Mouse (Mus musculus) gonadal fat pad, adult 2 months (tissue): ENCODE data around the gene Alox12. TPM values are rescaled to one million over a fixed set of nuclear protein-coding genes. Genes with fewer than 3 reads are reported as not detected.

ENCODE experiments used
- DNase-seq: peaks from one replicate; pipeline ENCODE4 v3.0.0-alpha.2; 2012; ENCODE audit warnings: low read depth
- polyA plus RNA-seq: library from polyadenylated mRNA; depleted of rRNA; stranded (reverse); fragments of >200 nt; gene quantifications from 2 replicates; pipeline ENCODE4 v1.2.3, GENCODE M21; 2012; rRNA removed

The Alox12 gene
- 26.5 and 31.6 TPM in 2 replicates for polyA plus RNA-seq

DNA sequence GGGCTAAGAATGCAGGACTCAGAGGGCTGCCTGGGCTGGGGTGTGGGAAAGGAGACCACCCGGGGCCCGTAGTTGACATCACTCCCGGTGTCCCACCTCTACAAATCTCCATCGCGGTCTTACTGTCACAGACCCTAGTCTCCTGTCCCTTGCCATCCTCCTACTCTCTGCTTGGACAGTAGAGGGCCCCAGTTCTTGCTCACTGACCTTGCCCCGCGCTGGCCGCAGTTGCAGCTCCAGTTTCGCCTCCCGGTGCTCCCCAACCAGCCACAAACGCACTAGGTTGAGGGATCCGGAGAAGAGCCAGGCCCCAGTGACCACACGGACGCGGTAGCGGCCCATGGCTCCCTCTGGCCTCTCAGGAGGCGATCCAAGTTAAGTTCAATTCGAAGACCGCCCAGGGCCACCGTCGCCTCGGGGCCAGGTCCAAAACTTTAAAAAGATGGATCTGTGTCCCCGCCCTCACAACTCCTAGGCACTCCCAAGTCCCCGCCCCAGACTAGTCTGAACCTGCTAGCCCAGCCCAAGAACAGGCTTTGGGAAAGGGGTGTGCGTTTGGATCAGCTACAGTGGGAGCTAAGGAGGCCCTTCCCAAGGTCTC, at the start of gene Alox12:
TSS of gene Alox12 (minus strand) at position 423 of the 601 bp plus-strand sequence.
- no peak for DNase-seq

DNA sequence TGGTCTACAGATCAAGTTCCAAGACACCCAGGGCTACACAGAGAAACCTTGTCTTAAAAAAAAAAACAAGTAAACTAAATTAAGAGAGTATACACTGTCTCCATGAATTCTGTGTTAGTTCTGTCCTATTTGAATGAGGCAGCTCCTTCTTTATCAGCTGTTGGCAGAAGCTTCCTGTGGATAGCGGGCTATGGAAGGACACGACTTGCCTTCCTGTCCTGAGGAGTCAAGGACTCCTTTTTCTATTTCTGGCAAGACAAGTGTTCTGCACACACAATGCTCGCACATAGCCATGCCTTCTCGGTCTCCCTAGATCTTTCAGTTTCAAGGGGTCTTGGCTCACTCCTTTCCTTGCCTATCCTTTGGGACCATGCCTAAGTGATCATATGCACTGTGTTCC, 47.1 kb upstream of the Alox12 start:
- no peak for DNase-seq

DNA sequence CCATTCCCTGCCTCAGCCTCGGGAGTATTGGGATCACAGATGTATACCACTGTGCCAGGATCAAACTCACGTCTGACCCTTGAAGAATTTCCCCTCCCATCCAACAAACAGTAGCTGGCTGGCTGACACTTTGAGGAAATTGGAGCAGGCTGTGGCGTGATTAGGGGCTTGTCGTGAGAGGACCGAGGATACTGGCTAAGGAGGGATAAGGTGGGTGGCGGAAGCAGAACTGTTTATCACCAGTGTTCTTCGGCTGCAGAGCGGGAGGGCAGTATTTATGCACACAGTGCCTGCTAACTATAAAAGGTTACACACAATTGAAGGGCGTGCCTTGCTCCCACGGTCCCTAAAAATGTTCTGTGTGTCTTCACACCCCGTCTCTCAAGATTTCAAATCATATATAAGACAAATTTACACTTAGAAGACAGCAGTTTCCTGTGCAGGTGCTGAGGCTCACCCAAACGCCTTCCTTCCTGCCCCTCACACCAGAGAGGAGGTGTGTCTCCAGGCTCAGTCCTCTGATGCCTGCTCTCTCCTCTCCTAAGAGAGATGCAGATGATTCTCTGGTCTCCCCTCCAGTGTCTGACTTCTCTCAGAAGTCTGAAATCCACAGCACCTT, 42.8 kb upstream of the Alox12 start:
- no peak for DNase-seq

DNA sequence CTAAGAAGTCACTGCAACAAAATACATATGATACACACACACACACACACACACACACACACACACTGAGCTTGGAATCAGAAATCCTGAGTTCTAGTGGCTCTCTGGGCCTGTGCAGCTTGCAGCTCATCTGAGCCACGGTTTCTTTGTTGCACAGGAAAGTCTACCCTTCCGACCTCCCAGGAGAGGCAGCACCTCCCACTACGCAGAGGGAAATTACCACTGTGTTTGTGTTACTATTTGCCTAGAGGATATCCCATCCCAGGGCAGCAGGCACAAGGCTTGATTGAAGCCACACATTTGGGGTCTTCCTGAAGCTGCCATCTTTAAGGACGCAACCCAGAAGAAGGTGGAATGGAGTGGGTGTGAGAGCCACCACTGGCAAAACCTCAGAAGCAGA, 42.3 kb upstream of the Alox12 start:
- DNase-seq: no peak

DNA sequence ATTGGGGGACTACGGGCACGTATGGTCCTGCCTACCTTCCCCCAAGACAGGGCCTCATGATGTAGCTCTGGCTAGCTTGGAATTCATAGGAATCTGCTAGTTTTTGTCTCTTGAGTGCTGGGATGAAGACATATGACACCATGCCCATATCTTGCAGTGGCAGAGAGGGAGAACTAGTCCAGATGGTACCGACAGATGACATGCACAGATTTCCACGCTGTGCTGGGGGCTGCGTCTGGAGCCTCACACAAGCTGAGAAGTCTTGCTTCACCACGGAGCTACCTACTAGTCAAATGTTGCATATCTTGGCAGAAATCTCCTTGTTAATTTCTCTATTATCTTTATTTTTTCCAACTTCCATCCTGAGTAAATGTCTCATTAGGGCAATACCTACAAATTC, 38.7 kb upstream of the Alox12 start:
- DNase-seq: no peak

DNA sequence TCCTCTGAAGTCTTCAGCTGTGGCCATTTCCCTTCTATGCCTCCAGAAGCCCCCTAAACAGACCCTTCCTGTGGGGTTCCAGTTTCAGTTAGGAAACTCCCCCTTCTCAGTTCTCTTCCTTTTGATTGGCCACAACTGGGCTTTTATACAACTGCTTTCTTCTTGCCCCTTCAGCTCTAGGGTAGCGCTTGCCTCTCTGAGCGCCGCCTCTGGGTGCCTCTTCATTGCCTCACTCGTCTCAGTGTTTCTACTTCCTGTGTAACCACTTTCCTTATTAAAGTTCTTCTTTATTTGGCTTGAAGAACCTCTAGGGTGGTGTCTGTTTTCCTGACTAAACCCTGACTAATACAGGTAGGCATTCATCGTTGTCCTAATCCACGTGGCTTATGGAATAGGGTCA, 36.1 kb upstream of the Alox12 start:
- DNase-seq: no peak

DNA sequence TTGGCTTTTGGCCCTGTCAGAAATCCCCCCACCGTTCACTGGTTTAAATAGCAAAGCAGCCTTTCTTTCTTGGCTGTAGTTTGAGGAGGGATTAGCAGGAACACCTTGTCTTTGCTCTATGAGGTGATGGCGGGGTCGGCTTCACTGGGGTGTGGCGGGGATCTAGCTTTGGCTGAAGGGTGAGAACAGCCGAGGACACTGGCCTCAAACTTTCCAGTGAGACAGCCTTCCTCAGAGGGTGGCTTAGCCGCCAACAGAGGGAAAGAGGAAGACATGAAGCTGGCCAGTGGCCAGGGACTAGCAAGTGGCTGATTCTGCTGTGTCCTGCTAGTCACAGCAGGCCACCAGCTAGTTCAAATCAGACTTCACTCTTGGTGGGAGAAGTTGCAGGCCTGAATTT, 34.1 kb upstream of the Alox12 start:
- DNase-seq: no peak

DNA sequence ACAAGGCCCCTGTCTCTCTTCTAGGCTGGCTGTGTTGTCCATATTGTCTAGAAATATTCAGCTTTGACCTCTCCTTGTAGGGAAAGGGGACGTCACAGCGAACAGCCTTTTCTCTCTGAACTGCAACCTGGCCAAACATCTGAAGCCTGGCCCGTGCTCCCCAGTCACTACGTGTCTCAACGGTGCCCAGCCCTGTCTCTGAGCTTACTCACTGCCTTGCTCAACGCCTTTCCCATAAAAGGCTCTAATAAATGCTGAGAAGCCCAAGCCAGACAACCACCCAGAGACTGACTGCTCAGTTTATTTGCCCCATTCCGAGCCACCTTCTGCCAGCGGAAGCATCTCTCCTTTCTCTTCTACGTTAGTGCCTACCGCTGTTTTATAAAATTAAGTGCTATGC, 32.9 kb upstream of the Alox12 start:
- no peak for DNase-seq

DNA sequence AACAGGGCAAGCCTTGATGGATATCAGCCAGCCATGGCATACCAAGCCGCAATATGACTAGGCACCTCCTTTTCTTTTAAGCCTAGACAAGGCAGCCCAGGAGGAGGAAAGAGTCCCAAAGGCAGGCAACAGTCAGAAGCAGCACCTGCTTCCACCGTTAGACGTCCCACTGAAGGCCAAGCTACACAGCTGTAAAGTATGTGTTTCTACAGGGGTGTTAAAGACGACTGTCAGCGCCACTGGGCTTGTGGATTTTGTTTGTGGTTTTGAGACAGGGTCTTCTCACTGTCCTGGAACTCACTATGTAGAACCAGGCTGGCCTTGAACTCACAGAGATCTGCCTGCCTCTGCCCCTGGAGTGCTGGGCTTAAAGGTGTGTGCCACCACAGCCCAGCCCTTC, 30.5 kb upstream of the Alox12 start:
- no peak for DNase-seq

DNA sequence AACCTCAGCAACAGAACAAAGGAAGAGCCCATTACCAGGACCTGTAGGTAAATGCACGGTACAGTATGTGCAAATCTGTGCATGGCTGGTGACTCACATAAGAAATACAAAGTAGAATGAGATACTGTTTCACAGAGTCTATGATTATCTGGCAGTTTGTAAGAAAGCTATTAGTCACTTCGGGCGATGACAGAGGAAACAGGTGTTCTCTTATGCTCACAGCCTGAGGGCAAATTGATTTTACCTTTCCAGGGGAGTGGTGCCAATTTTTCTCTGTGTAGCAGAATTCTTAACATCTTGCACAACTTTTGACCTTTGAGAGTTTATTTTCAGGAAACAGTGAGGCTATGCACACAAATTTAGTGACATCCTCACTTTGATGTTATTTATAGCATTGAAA, 29.6 kb upstream of the Alox12 start:
- DNase-seq: no peak

DNA sequence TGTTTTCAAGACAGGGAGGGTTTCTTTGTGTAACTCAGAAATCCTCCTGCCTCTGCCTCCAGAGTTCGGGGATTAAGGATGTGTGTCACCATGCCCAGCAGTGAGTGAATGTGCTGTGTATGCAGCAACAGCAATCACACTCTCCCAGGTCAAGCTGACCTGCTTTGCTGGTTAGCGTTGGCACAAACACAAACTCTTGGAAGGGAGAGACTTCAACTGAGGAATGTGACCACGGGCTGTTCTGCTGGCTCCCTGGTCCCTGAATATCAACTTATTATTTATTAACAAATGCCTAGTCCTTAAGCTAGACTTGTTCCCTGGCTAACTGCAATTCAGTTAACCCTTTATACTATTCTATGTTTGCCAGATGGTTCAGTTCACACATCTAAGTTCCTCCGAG, 28.5 kb upstream of the Alox12 start:
- no peak for DNase-seq

DNA sequence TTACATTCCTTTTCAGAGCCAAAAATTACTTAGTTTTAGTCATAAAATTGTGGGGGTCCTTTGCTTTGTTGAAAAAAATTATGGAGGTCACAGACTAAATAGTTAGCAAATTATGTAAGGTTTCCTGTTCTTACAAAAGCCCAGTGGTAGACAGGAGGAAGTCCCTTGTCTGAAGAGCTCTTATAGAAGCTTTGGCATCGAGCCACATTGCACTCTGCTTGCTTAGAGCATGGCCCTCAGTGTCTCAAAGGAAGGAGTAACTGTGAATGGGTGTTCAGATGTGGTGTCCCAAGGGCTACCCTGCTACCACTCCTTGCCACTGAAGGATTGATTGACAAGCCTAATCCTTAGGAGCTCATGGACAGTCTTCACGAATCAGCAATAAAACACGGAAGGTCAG, 25.3 kb upstream of the Alox12 start:
- no peak for DNase-seq

DNA sequence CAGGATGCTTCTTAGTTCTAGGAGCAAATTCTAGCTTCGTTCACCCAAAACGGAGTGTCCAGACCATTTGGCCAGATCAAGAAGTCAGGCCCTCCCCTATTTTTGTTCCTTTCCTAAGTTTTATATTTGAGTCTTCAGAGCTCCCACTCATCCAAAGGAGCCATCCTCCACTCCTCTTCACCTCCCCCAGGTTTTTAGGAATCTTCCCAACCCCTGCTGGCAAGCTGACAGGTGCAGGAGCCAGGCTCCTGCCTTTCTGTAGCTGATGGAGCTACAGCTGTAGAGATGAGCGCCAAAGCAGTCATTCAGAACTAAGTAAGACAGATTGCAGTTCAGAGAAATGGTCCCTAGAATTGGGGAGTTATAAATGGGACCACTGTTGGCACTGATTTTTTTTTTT, 23.8 kb upstream of the Alox12 start:
- no peak for DNase-seq

DNA sequence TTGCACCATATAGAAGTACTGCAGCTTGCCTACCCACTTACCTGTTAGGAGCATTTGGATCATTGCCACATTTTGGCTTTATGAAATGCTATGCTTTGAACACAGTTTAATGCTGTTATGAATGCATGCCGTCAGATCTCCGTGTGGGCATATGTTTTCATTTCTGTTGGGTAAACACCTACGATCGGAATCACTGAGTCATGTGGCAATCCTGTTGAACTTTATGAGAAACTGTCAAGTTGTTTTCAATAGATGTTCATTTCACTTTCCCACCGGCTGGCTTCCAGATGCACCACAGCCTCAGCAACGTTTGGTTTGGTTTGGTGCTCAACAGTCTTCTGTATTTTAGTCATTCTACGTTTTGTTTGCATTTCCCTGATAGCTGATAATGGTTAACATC, 16.5 kb upstream of the Alox12 start:
- no peak for DNase-seq

DNA sequence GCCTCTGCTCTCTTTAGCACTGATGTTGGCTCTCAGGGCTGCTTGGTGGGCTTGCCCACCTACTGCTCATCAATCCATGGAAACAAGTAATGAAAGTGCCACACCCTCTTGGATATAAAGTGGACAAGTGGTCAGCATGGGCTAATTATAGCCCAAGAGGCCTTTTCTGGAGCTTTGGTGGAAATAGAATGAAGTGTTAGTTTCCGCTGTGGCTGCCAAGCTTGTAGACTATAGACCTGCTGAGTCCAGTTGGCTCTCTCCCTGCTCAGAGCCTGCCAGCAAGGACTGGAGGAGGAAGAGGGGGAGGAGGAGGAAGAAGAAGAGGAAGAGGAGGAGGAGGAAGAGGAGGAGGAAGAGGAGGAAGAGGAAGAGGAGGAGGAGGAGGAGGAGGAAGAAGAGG, 11.3 kb upstream of the Alox12 start:
- DNase-seq: no peak

DNA sequence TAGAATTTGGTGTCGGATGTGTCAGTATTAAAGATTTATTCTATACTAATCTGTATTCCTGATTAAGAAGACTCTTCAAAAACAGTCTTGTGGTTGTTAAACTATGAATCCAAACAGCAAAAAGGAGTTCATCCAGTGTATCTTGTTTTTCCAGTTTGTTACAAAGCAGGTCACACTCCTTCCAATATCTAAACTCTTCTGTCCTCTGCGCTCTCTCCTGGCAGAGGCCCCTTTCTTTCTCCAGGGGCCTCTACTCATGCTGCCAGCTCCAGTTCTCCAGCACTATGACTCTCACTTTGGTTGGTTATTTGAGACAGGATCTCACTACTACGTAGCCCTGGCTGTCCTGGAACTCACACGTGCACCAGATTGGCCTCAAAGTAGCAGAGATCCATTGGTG, 10.7 kb upstream of the Alox12 start:
- no peak for DNase-seq

DNA sequence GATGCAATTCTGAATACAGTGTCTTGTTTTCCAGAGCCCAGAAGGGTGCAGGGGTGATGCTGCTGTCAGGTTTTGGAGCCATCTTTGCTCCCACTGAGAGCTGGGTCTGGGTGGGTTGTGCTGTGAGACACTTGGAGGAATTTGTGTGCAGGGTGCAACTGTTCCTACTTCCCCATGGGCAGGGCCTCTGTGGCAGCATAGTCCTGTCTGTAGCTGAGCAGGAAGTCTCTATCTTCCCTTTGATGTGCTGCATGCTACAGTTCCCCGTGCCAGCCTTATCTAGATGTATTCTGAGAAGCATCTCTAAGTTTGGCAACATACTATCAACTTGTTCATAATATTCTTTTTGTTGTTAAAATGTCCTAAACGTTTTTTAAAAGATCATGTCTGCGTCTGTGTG, 10.1 kb upstream of the Alox12 start:
- no peak for DNase-seq

DNA sequence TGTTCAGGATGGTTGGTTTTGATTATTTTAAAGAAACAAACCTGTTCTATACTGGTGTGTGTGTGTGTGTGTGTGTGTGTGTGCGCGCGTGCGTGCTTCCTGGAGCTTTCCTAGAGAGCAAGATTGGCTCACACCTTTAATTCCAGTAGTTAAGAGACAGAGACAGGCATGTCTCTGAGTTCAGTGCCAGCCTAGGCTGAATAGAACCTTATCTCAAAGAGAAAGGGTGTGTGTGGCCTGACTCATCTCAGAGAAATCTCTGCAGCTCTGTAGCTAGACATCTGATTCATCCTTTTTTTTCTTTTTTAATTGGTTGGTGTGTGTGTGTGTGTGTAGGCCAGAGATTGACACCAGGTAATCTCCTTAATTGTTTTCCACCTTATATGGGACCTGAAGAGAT, 3.9 kb upstream of the Alox12 start:
- no peak for DNase-seq

DNA sequence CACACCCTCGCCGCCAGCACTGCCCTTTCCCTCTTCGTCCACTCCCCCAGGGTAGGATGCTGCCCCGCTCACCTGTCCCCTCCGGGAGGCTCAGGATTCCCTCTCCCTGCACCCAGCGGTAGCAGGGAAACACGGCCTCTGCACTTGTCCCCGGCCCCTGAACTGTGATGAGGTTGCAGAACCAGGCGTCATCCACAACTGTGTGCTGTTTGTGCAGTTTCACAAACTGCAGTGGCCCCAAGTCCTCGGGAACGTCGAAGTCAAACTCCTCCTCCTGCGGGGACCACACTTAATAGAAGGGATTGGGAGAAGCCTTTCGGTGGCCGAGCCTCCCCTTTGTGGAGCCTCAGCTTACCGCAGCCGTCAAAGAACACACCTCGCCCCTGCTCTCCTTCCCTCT, 816 bp downstream of the Alox12 start:
- no peak for DNase-seq

DNA sequence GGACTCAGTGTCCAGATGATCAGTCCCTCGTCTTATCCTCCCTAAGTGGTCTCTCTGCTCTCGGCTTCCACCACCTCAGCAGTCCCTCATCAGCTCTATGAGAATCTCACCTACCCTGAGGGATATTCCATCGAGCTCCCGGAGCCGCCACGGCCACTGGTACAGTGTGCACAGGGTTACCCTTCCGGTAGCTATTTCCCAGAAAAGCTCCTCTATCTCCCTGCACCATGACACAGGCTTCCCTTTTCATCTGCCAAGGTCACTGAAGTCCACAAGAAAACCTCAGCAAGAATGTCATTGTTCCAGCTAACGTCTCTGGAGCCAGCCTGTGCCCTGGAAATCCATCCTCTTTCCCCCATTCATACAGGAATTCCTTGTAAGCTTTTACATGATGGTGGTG, 3.3 kb downstream of the Alox12 start:
- DNase-seq: no peak

DNA sequence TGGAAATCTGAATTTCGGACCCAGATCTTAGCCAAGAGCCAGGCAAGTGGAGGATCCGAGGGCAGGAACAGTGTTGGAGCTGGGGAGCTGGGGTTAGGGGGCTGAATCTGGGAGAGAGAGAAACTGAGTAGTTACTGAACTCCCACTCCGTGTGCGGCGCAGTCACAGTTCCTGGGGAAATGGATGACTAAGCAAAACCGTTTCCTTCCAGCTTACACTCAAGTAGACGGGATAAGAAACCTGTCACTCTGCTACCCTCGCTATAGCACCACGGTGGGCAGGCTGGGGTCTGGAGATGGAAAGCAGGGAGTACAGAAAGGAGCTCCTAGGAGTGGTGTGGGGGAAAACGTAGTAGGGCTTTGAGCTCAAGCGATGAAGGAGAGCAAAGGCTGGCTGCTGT, 5.0 kb downstream of the Alox12 start:
- no peak for DNase-seq

DNA sequence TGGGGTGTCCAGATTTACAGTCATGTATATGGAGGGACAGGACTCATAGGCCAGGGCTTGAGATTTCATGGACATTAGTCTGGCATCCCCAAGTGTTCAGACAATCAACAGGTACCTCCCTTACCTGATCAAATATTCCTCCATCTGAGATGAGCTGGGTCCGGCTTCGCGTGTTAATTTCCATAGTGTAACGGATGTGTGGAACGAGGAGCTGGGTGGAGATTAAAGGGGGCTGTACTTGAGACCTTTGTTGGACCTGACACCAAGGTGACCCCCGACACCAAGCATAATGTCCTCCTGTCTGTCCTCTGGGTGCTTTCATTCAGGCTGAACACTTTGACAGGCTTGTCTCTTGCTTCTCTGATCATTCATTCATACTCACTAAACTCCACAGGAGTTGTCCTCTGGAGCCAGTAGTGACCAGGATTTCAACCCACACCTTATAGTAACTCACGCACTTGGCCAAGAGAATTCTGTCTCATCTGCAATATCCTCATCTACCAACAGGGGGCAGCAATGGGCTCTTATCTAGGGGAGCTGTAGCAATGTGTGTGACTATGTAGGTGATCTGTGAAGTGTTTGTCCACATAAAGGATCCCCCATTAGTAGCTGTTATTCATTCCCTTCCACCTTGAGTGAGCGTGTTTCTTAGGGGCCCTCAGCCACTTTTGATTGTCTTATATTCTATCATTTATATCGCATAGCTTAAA, 7.9 kb downstream of the Alox12 start:
- no peak for DNase-seq

DNA sequence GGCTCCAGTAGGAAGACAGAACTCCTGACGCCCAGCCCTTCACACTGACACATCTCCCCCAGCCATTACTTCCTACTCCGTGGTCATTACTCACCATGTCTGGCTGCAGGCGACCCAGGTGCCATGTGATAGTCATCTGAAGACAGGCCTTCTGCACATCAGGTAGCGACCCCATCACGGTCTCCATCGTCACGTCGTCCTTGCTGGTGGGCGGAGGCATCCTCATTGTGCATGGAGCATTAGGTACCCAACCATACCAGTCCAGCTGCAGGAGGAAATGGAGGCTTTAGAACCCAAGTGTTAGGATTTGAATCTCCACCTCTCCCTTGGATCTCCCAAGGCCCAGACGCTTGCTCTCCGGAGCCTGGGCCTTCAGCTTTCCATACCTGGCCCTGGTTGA, 12.6 kb downstream of the Alox12 start:
- no peak for DNase-seq
